Mouse (Mus musculus) cerebellum, adult 2 months (tissue): ENCODE measurements around the gene Abca9.

Experiments used
- CTCF ChIP-seq: fragments of 200-500 bp; IDR thresholded peaks from 2 replicates; pipeline ENCODE4 v1.5.1; 2011; ENCODE audit warnings: low read depth, mild to moderate bottlenecking, control low read depth, low read length, moderate library complexity, borderline replicate concordance; ENCODE audit not compliant: insufficient read depth
- POLR2A ChIP-seq: fragments of 200-500 bp; IDR thresholded peaks from 2 replicates; pipeline ENCODE4 v1.6.1; 2011; ENCODE audit warnings: low read length, control low read depth, borderline replicate concordance; ENCODE audit not compliant: insufficient read depth

DNA sequence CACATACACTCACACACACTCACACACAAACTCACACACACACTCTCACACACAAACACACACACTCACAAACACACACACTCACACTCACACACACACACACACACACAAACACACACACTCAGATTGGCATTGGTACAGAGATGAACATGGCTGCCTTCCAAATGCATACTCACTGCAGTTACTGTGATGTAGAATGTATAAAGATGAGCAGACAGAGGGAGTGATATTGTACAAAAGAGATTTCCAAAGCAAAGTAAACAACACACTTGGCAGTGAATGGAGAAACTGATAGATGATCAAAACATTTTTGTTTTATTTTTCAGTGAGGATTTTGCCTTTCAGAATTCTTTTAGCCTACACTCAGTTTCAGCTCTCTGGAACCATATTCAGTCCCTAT lies 49.1 kb upstream of the Abca9 start:
- TF ChIP-seq POLR2A, result no peak
- TF ChIP-seq CTCF, result no peak
